Comparison of ENCODE assay signal across 9 mouse cellular contexts in the genomic region with DNA sequence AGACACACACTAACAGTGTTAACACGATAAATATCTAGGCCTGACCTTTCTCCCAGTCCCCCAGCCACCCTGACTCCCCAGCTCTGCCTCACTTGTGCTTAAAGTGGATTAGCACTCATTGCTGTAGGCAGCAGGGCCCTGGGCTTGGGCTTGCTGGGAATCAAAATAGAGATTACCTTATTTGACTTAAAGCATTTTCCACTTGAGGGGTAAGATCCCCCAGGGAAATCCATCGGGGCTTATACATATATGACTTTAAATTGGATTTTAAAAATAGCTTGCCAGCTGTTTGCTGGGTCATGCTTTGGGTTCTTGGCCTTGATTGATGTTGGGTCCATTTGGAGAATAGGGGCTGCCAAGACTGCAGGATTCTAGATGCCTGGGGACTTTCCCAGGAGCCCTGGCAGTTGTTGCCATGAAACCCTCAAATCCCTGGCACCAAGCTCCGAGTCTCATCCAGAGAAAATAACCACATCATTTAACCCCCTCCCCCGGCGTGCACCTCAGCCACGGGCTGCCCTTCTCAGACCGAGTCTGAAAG. TPM values are rescaled to one million over a fixed set of nuclear protein-coding genes. Genes with fewer than 3 reads are reported as not detected.
DNase-seq lines count a peak whose midpoint lies in the region; ATAC-seq lines count a peak whose summit lies in the region.
"Had no signal": no experiment of that assay in that cellular context is flagged by ENCODE, and none has a peak within 500 bp of the region (broad histone marks: within the 10 kb centered on the region; RNA-seq: fewer than 3 reads in every experiment).

No protein-coding gene starts in this region.

- peak overlapping the region; percentile 65 for H3K27ac ChIP-seq in midbrain, embryonic 13.5 days
- no peak overlapping the region for H3K27ac ChIP-seq in kidney, embryonic 14.5 days (ENCODE audit: low read depth, low read length)

- intact Hi-C loops in left cerebral cortex, postnatal 4 days (cut with DNase I), result no loop called here

- no peak overlapping the region for H3K4me2 ChIP-seq in midbrain, embryonic 13.5 days (replicated peaks)
- no peak overlapping the region for H3K4me2 ChIP-seq in kidney, embryonic 14.5 days (replicated peaks; ENCODE audit: low read depth, low read length)

- H3K4me1 ChIP-seq in midbrain, embryonic 13.5 days (replicated peaks), result peaks cover 13% of the 10 kb centered on the region
- H3K4me1 ChIP-seq in kidney, embryonic 14.5 days (ENCODE audit: control insufficient read depth, insufficient read depth, low read length), result no peaks in the 10 kb centered on the region

- H3K4me3 ChIP-seq in midbrain, embryonic 13.5 days (replicated peaks), result no peak overlapping the region
- H3K4me3 ChIP-seq in kidney, embryonic 14.5 days (ENCODE audit: low read length), result no peak overlapping the region
- H3K4me3 ChIP-seq: megakaryocyte, embryonic 14.5 days had no signal

- no peaks in the 10 kb centered on the region for H3K36me3 ChIP-seq in midbrain, embryonic 13.5 days
- H3K36me3 ChIP-seq in kidney, embryonic 14.5 days (ENCODE audit: control insufficient read depth, insufficient read depth, low read length), result no peaks in the 10 kb centered on the region

- no peak overlapping the region for H3K9ac ChIP-seq in midbrain, embryonic 13.5 days (replicated peaks)
- H3K9ac ChIP-seq in kidney, embryonic 14.5 days (ENCODE audit: low read depth, low read length), result no peak overlapping the region

- DNase-seq in cerebellum, postnatal 10 days, result peak; percentile 55 to 73
- DNase-seq in cerebellum, adult 9-11 months, result no peak
- DNase-seq in left cerebral cortex, postnatal 4 days, result peak; percentile 63
- no peak for DNase-seq in left cerebral cortex, adult 11 months (ENCODE audit: low spot score)
- peak; percentile 42 for DNase-seq in gastrocnemius, postnatal 10 days
- no peak for DNase-seq in embryo, embryonic 9.5 days (ENCODE audit: extremely low spot score)

- H3K9me3 ChIP-seq in midbrain, embryonic 13.5 days, result no peaks in the 10 kb centered on the region
- no peaks in the 10 kb centered on the region for H3K9me3 ChIP-seq in kidney, embryonic 14.5 days (ENCODE audit: control insufficient read depth, low read length)
- H3K9me3 ChIP-seq: megakaryocyte, embryonic 14.5 days had no signal

- 50% methylated on average over 7 of the region's 7 CpGs for WGBS in midbrain, embryonic 13.5 days
- 65% methylated on average over 7 of the region's 7 CpGs for WGBS in kidney, embryonic 14.5 days

- peak; percentile 81 for ATAC-seq in midbrain, embryonic 13.5 days
- ATAC-seq in kidney, embryonic 14.5 days (ENCODE audit: low FRiP score, low TSS enrichment), result no peak

- no peaks in the 10 kb centered on the region for H3K27me3 ChIP-seq in midbrain, embryonic 13.5 days
- no peaks in the 10 kb centered on the region for H3K27me3 ChIP-seq in kidney, embryonic 14.5 days (ENCODE audit: control insufficient read depth, insufficient read depth, low read length)
- H3K27me3 ChIP-seq: megakaryocyte, embryonic 14.5 days had no signal

RNA-seq across cellular contexts. Expression of a gene that starts 15.5 kb away (rescaled TPM):
- 100 to 1,000 TPM; 184 to 193 TPM for total RNA-seq in left cerebral cortex, postnatal 4 days (2021)
- 100 to 1,000 TPM; 200 to 249 TPM for total RNA-seq in gastrocnemius, postnatal 10 days (2021)
- 439 and 454 TPM in 2 replicates for polyA plus RNA-seq in midbrain, embryonic 13.5 days (2015; fragmentation: Nextera tagmentation; extraction: Ambion mirVana)
- polyA plus RNA-seq in kidney, embryonic 14.5 days (2014; fragmentation: Nextera tagmentation; extraction: Ambion mirVana), result 322 and 463 TPM in 2 replicates

RNA-seq across cellular contexts. Expression of a gene that starts 40.8 kb away (rescaled TPM):
- total RNA-seq in left cerebral cortex, postnatal 4 days (2021), result 10 to 100 TPM; 18.6 to 21.1 TPM
- total RNA-seq in gastrocnemius, postnatal 10 days (2021), result 10 to 100 TPM; 15.1 to 21.9 TPM
- polyA plus RNA-seq in midbrain, embryonic 13.5 days (2015; fragmentation: Nextera tagmentation; extraction: Ambion mirVana), result 14.4 and 18.7 TPM in 2 replicates
- polyA plus RNA-seq in kidney, embryonic 14.5 days (2014; fragmentation: Nextera tagmentation; extraction: Ambion mirVana), result 10.3 and 24.7 TPM in 2 replicates

Comparison
In these comparisons a context has a peak if more than half of its experiments do, and no peak if none do; other contexts are left out.
1. DNase-seq: peak in cerebellum, postnatal 10 days (2 of 2), left cerebral cortex, postnatal 4 days (single experiment) and gastrocnemius, postnatal 10 days (single experiment); none in cerebellum, adult 9-11 months (single experiment), left cerebral cortex, adult 11 months (single experiment) and embryo, embryonic 9.5 days (single experiment).